Mouse (Mus musculus) bone marrow, adult 2 months (tissue): ENCODE measurements at regions not wholly inside any gene's neighbourhood (a gene's known extent, or its start where the extent isn't known, plus 50 kb on each side); places are given as distances from the start of the nearest gene placed in this dataset.

ENCODE experiments used
- CTCF ChIP-seq: fragments of 200-500 bp; IDR thresholded peaks from 2 replicates; pipeline ENCODE4 v1.5.1; 2011; ENCODE audit warnings: low read length, control low read depth; ENCODE audit not compliant: control insufficient read depth, insufficient read depth
- POLR2A ChIP-seq: fragments of 200-500 bp; IDR thresholded peaks from 2 replicates; pipeline ENCODE4 v1.6.1; 2011; ENCODE audit warnings: low read depth, mild to moderate bottlenecking, control low read depth, low read length, borderline replicate concordance; ENCODE audit not compliant: control insufficient read depth

DNA sequence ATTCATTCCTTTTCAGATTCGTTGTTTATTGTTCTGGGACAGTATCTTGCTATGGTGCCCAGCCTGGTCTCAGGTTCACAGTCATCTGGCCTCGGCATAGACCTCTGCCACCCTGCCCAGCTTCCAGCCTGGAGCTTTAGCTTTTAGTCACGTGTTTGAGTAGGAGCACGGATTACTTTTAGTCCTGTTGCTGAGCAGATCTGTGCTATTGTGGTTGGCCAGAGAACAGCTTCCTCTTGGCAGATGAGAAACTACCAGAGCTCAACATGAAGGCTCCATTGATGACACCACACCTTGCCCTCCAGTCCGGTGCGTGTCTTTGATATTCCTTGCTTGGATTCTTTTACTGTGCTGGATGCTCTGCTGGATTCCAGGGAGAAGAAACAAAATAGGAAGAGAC is 54.5 kb upstream of the Etaa1 start:
- TF ChIP-seq CTCF, result no peak
- TF ChIP-seq POLR2A, result no peak
